Mouse (Mus musculus) kidney, postnatal 36 days (tissue): ENCODE measurements around the gene Unc13d.
A peak's percentile ranks its signal among the peaks of the same experiment; 100 is the strongest.
"Not testable (repeated sequence)": the region's sequence is repeated elsewhere in the genome, so short reads cannot be mapped to it uniquely, and the experiment has no call there.

Experiments
- DNase-seq, 2 experiments: peaks; one replicate each; pipeline ENCODE4 v3.0.0; 2021 to 2022; ENCODE audit warnings: mixed read lengths in 2 of 2

Gene Unc13d

DNA sequence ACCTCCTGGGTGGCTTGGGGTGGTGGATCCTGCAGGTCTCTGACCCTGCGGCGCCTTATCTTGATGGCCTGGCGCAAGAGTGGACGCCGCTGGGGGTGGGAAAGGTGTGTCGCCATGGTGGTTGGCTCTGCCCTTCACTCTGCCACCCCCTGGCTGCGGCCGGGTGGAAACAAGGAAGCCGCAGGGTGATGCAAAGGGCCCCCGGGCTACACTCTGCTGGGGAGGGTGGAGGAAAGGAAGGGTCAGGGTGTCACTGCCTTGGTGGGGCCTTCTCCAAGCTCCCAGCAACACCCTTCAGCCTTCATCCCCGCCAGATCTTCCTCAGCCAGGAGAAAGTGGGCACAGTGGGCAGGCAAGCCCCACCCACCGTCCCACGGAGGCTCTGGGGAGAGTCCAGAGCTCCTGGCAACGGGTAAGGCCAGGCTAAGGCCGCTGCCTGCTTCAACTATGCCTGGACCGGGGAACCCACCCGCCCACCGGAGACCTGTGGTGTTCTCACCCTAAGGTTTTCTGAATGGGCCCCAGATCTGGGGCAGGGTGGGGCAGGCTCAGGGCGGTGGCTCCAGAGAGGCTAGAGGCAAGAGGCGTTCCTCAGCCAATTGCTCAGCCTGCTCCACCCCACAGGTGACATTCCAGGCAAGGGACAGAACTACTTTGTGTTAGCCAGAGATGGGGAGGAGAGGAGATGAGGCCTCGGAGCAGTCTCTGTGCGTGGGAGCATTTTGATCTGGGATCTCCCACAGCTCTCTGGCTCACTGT lies at the start of gene Unc13d:
Gene Unc13d, minus strand, starts transcription at position 516 of the 759 bp plus-strand sequence.
- DNase-seq = peak in 1 of 2 experiments; percentile 41

DNA sequence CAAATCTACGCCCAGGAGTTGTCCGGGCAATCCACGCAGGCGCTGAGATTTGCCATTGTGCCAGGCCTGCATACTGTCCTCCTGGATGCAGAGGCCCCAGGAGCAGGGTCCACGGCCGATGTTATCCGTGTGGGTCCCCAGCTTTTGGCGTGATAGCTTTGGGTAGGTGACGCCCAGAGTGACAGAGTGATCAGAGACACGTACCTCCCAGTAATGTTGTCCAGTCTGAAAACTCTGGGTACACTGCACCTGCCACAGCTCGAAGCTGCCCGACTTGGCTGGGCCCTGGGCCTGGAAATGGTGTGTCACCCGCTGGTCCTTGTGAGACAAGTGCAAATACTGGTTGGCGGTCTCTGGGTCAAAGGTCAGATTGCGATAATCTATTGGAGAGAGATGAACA lies 48.5 kb upstream of the Unc13d start:
- no peak for DNase-seq

DNA sequence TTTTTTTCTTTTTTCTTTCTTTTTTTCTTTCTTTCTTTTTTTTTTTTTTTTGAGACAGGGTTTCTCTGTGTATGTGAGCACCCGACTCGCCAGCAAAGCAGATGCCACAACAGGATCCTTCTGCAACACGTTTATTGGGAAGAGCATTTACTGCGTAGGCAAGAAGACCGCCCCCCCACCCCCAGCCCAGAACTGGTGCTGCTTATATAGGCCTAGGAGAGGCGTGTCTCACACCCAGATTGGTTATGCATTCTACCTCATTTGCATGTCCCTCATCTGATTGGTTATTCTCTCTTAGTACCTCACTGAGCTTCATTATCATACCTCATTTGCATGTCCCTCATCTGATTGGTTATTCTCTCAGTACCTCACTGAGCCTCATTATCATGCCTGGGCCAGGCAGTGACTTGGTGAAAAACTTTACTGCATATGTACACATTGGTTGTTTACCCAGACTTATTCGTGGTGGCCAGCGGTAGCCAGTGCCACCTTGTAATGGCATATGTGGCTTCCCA lies 44.0 kb upstream of the Unc13d start:
- not testable (repeated sequence) for DNase-seq

DNA sequence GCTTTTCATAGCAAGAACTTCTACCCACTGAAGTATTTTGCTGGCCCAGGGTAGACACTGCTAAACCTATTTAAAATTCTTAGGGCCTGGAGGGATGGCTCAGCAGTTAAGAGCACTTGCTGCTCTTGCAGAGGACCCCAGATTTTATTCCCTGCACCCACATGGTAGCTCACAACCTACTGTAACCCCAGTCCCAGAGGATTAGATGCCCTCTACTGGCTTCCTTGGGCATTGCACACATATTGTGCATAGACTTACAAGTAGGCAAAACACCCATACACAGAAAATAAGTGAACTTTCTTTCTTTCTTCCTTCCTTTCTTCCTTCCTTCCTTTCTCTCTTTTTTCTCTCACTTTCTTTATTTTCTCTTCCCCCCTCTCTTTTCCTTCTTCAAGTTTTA lies 40.1 kb upstream of the Unc13d start:
- peak in 1 of 2 experiments; percentile 67 for DNase-seq

DNA sequence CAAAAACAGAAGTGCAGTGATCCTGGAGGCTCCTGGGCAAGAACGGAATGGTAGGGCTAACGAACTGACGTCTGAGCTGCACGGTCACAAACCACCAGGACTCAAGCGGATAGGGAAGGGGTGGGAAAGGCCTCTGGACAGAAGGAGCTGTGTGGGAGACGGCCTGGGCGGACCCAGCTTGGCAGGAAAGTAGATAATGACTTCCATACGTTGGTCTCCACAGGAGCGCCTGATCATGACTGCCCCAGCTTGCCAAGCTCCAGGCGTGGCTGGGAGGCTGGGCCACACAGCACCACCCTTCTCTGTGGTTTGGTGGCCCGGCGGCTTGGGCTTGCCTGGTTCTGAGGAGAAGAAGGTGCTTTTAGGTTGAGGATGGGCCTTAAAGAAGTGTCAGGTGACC lies 39.5 kb upstream of the Unc13d start:
- DNase-seq = no peak

DNA sequence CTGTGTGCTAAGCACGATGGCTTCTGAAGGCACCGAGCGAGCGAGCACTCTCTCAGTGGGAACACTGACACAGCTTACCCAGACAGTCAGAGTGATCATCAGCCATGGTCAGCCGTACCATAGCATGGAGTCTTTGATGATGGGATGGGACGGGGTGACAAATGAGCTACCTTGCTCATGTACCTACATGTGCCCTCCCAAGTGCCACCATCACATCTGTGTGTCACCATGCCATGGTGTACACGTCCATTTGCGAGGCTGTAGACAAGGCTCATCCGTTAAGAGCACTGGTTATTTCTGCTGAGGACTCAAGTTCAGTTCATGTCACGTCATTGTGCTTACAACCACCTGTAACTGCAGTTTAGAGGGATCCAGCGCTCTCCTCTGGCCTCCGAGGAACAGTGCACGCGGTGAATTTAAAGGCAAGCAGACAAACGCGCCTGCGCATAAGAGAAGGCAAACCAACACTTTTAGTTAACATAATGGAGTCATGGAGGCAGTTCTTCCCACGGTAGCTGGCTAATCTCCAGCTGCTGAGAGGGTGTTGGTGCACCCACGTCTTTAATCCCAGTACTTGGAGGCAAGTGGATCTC lies 33.9 kb upstream of the Unc13d start:
- peak in 1 of 2 experiments; percentile 60 for DNase-seq

DNA sequence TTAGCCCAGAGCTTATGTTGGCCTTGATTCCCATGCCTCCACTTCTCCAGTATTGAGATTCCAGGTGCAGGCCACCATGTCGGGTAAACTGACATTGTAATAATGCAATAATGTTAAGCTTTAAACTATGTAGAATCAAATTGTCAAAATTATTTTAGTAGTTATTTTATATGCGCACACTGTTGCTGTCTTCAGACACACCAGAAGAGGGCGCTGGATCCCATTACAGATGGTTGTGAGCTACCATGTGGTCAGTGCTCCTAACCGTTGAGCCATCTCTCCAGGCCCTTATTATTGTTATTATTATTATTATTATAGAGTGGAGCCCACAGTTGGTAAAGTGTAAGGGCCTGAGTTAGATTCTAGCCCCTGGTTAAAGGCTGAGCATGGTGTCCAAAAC lies 33.3 kb upstream of the Unc13d start:
- no peak for DNase-seq

DNA sequence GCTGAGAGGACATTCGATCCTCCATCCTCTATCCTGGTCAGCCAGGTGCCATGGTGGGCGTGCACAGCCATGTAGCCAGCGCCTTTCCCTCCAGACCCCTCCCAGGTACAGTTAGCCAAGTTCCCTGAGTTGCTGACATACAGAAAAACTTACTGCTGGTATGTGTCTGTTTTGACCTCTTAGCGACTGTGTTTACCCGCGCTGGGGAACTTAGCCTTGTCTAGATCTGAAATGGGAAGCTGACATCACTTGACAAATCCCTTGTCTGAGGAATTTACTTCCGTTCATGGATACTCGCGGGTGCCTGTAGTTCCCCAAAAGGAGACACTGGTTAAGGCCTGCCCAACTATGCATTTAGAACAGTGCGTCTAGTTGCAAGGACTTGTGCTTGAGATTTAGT lies 32.8 kb upstream of the Unc13d start:
- DNase-seq = peak in 1 of 2 experiments; percentile 60

DNA sequence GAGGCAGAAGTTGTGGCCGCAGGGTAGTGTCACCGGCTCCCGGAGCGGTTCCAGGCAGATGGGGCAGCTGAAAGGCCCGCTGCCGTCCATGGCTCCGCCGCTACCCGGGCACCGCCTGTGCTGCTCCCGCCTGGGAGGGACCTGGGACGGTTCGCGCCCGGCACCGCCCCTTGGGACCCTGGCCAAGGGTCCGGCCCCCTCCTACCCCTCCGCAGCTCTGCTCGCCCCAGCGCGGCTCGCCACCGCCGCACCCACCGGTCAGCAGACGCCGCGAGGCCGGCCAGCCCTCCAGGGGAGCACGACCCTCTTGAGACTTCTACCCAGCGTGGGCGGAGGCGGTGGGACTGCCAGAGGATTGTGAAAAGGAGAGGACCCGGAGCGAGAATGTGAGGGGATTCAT lies 32.4 kb upstream of the Unc13d start:
- peak; percentile 89 to 95 for DNase-seq

DNA sequence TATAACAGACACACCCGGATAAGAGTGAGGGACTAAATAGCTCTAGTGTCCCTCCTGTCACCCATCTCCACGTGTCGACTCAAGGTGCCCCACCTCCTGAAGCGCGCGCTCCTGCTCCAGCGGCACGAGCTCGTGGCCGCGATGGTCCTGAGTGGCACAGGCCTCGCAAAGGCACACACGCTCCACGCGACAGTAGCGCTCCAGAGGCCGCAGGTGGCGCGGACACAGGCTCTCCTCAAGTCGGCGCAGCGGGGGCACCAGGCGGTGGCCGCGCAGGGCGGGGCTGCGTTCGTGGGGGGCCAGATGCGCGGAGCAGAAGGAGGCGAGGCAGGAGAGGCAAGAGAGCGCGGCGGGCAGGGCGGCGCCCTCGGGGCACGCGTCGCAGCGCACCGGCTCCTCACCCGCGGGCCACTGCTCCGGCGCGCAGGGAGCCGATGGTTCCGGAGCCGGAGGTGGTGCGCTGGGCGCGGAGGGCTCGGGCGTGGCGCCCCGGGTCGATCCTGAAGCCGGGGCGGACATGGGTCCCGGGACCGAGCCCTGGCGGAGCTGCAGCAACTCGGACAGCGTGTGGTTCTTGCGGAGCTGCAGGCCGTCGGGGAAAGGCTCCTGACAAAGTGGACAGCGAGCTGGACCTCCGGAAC lies 31.8 kb upstream of the Unc13d start:
- DNase-seq = peak; percentile 46 to 77

DNA sequence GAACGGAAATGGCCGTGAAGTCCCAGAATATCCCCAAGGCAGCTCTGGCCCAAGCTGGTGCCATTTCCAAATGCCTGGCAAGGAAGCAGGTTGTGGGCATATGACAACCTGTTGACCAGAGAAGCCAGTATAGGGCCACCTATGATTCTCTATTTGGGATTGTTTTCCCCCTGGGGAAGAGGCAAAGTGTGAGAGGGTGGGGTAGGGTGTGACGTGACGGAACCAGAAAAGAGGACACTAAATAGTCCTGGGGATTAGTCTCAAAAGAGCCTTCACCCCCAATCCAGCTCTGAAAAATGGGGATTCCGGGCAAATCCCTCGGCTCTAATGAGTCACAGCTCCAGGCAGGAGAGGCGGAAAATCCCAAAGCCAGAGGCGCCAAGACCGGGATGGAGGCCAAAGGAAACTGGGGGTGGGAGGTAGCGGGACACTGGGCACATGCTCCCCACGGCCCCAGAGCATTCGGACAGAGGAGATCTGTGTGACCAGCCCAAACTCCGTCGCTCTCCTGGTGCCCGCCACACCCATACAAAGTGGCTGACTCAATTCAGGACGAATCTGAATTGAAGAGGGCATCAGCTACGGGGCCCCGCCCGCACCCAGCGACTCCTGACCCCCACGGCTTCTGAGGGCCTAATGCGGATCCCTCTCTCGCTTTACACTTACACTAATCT lies 30.8 kb upstream of the Unc13d start:
- peak; percentile 77 to 82 for DNase-seq

DNA sequence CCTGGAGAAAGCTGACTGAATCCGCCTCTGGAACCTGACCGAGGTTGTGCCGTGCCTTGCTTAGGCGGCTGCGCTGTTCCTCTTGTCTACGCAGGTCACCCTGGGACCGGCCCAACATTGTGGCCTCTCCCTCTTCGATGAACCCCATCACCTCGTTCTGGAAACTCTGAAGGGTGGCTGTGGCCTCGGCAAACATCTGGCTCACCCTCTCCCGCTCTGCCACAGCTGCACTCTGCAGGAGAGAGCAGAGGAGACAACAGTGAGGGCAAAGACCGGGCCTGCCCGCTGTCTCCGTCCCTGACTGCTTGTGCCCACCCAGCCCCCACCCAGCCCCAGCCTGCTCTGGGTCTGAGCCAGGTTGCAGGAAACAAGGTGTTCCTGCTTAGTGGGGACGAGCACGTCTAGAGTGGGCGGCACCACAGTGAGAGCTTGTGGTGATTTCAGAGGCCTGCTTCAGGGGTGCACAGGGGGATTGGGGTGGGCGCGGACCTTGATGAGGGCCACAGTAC lies 30.1 kb upstream of the Unc13d start:
- peak; percentile 51 to 77 for DNase-seq

DNA sequence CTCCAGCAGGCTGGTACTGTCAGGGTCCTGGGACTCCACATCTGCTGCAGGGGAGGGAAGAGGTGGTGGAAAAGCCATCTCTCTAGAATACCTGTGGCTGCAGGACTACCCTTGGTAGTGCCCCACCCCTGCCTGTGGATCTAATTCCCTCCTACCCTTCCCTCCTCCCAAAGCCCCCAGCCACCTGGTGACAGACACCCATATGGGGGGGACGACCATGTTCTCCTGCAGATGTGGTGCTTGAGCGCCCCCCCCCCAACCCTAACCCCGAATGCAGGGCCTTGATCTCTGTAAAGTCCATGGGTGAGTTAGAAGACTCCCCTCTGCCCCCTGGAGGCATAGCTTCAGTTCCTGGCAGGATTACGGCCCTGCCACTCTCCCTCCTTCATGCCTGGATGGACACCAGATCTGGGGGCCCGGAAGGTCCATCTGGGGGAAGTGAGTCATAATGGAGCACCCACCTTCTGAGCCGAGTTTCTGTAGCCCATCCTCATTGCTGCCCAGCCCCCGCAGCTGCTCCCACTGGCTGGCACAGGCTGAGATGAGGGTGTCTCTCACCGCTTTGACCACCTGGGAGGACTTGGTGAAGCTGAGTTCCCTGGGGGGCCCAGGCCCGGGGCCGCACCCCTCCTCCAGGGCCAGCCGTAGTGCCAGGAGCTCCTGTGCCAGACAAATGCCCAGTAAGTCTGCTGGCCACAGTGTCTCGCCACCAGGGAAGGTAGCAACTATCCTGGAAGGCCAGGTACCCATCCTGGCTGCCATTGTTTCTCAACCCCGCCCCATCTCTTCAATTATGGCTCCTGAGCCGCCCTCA lies 29.4 kb upstream of the Unc13d start:
- peak in 1 of 2 experiments; percentile 70 for DNase-seq

DNA sequence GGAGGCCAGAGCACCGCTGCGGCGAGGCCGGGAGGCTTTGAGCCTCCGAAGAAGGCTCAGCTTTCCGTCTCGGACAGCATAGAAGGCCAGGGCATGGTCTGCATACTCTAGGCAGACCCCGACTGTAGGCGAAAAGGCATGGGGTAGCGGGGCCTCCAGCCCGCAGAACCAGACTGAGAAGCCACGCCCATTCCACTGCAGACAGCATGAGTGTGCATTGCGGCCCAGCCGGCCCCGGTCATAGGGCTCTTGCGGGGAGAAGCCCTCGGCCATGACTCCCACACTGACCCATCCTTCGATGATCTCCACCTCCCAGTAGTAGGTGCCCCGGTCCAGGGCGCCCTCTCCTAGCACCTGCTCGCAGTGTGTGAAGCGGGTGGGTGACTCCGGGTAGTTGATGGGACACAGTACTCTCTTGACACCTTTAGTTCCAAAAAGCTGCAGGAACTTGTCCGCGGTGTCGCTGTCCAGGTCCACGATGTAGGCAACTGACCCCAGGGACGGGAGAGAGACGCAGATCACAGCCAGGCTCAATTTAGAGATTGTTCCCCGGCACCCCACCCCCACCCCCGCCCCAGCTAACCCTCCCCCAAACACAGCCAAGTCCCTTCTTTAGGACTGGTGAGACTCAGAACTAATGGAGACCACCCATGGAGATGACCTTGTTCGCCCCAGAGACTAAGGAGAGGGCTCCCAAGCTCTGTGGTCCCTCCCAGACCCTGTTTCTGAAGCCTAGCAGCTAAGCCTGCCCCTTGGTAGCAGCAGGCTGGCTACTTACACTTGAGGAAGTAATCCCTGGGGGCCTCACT lies 28.6 kb upstream of the Unc13d start:
- DNase-seq = peak in 1 of 2 experiments; percentile 38

DNA sequence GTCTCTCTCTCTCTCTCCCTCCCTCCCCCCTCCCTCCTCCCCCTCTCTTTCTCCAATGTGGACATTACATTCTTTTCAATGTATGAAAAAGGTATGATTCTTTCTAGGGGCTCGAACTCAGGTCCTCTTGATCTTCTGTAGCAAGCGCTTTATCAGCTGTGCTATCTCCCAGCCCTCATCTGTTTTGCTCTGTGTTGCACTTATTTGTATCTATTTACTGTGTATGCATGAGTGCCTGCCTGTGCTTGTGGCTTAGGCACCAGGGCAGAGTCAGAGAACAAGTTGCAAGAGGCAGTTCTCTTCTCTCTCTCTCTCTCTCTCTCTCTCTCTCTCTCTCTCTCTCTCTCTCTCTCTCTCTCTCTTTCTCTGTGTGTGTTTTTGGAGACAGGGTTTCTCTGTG lies 27.3 kb upstream of the Unc13d start:
- peak in 1 of 2 experiments; percentile 35 for DNase-seq

DNA sequence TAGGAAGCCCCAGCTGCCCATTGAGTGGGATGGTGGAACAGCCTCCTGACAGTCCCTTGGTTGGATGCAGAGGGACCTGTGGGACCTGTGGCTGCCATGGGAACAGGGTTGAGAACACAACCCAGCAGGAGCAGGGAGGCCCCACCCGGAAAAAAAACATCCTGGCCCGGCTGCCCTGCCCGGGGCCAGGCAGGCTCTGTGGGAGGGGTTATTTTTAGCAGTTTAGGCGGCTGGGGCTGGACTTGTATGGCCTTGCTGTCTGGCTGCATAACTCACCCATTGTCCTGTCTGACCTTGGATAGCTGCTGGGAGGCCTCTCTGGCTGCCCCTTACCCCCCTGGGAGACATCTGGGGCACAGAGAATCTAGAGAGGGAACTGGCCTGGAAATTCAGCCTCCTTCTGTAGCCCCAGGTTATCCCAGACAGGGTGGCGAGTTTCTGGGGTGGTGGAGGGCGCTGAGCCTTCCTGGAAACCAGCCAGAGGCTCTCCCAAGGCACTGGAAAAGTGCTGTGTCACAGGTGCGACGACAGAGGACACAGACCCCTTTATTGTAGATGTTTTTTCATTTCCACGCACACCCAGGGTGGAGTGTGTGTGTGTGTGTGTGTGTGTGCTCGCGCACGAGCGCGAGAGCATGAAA lies 26.4 kb upstream of the Unc13d start:
- DNase-seq = peak; percentile 84 to 95

DNA sequence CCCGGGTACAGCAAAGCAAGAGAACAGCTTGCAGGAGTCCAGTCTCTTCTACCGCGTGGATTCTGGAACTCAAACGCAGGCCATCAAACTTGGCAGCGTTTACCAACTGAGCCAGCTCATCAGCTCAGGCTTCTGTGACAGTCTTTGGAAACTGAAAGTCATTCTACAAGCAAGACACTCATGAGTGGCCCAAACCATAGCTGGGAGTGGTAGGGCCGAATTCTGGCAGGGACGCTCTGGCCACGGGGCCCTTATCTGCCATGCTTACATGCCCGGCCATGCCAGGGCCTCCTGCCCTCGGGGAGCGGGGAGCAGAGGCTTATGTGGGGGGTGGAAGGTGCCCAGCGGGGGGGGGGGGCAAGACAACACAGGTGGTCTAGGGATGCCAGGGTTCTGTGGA lies 25.8 kb upstream of the Unc13d start:
- DNase-seq = peak; percentile 30 to 40

DNA sequence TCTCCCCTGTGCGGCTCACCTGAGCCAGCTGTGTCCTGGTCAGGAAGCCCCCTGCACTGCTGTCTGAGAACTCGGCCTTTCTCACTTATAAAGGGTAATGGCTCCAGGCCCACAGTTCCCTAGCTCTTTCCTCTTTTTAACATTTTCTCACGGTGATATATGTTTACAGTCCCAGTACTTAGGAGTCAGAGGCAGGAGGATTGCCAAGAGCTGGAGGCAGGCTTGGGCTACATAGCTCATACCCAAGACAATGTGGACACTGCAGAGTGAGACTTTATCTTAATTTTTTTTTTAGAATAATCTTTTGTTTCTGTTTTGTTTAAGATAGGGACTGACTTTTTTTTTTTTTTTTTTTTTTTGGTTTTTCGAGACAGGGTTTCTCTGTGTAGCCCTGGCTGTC lies 24.7 kb upstream of the Unc13d start:
- no peak for DNase-seq

DNA sequence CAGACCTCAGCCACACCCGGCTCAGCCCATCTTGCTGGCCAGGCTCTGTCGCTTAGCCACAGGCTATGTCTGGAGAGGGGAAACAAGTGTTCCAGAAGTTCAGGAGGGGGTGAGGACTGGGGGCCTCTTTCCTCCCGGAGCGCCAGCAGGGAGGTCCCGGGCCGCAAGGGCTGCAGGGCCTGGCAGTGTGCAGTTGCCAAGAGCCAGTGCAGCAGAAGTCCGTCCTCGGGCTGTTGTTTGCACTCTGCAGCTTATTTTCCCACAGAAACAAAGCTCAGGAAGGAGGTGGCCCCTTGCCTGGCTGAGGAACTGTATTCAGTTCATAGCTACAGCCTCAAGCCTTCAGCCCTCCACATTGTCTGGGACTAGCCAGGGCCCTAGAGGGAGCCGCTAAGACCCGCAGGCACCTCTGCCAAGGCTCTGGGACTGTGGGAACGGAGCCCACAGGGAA lies 24.2 kb upstream of the Unc13d start:
- peak; percentile 52 to 71 for DNase-seq

DNA sequence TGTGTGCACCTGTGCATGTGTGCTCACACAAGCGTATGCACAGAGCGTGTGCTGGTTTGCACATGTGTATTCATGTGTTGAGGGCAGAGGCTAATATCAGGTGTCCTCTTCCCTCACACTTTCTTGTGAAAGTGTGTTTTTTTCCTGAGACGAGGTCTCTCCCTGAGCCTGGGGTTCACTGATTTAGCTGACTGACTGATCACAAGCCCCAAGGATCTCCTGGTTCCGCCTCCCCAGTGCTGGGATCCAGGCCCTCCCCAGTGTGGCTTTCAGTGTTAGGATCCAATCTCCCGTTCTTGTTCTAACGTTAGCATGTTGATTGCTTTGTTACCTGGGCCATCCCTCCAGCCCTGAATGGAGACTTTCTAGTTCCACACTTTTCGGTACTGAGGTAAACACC lies 23.1 kb upstream of the Unc13d start:
- DNase-seq = peak in 1 of 2 experiments; percentile 42
